Mouse (Mus musculus): ENCODE measurements at regions not wholly inside any gene's neighbourhood (a gene's known extent, or its start where the extent isn't known, plus 50 kb on each side); places are given as distances from the start of the nearest gene placed in this dataset.

- no peak for TF ChIP-seq CTCF (IDR thresholded peaks at IDR 0.05; ENCODE audit: low read depth, low read length)
- TF ChIP-seq POLR2A (IDR thresholded peaks at IDR 0.05; ENCODE audit: extremely low read depth, insufficient read depth, low read length): no peak
Measured at GRCm38 (mm10) chr16:29943963-29944860, 120.0 kb upstream of the Hes1 start.
